Mouse (Mus musculus) ES-CJ7 (cell line): ENCODE results near the gene Spr.
"Not testable (repeated sequence)": the region's sequence is repeated elsewhere in the genome, so short reads cannot be mapped to it uniquely, and the experiment has no call there.

Experiments used
- DNase-seq: peaks from one replicate; pipeline ENCODE4 v3.0.0; 2011; ENCODE audit warnings: low read depth, low spot score

Spr gene

GRCm38 (mm10) chr6:85137217-85138035 is at the start of gene Spr:
Gene Spr (minus strand): TSS chr6:85137766.
- peak; percentile 95 for DNase-seq

- DNase-seq: no peak
Observed at GRCm38 (mm10) chr6:85186744-85187059, 49.1 kb upstream of the Spr start.

- DNase-seq: peak; percentile 26
Observed at GRCm38 (mm10) chr6:85186033-85186743, 48.6 kb upstream of the Spr start.

GRCm38 (mm10) chr6:85183951-85184350 is 46.4 kb upstream of the Spr start:
- no peak for DNase-seq

- DNase-seq: no peak
Observed at GRCm38 (mm10) chr6:85180036-85180435, 42.5 kb upstream of the Spr start.

GRCm38 (mm10) chr6:85179569-85179968 is 42.0 kb upstream of the Spr start:
- DNase-seq: no peak

GRCm38 (mm10) chr6:85165440-85165921 is 27.9 kb upstream of the Spr start:
- no peak for DNase-seq

GRCm38 (mm10) chr6:85160201-85160923 is 22.8 kb upstream of the Spr start:
- DNase-seq: peak; percentile 87

GRCm38 (mm10) chr6:85159092-85159760 is 21.7 kb upstream of the Spr start:
- DNase-seq: peak; percentile 72

GRCm38 (mm10) chr6:85158040-85158804 is 20.7 kb upstream of the Spr start:
- DNase-seq: not testable (repeated sequence)

- not testable (repeated sequence) for DNase-seq
Observed at GRCm38 (mm10) chr6:85156551-85156950, 19.0 kb upstream of the Spr start.

- DNase-seq: peak; percentile 82
Observed at GRCm38 (mm10) chr6:85154861-85155528, 17.4 kb upstream of the Spr start.

- DNase-seq: peak; percentile 92
Observed at GRCm38 (mm10) chr6:85153970-85154540, 16.5 kb upstream of the Spr start.

GRCm38 (mm10) chr6:85150386-85150785 is 12.8 kb upstream of the Spr start:
- DNase-seq: no peak

- peak; percentile 63 for DNase-seq
Observed at GRCm38 (mm10) chr6:85147636-85148035, 10.1 kb upstream of the Spr start.

- DNase-seq: no peak
Observed at GRCm38 (mm10) chr6:85144466-85144865, 6.9 kb upstream of the Spr start.

- DNase-seq: peak; percentile 87
Observed at GRCm38 (mm10) chr6:85141013-85141412, 3.4 kb upstream of the Spr start.

- DNase-seq: peak; percentile 57
Observed at GRCm38 (mm10) chr6:85139534-85139933, 2.0 kb upstream of the Spr start.

- not testable (repeated sequence) for DNase-seq
Observed at GRCm38 (mm10) chr6:85136784-85137183, 782 bp downstream of the Spr start.

GRCm38 (mm10) chr6:85132794-85133193 is 4.8 kb downstream of the Spr start:
- DNase-seq: peak; percentile 73
